Mouse (Mus musculus) liver, embryonic 11.5 days (tissue): ENCODE results near the gene Desi2. TPM values are rescaled to one million over a fixed set of nuclear protein-coding genes. Genes with fewer than 3 reads are reported as not detected.
"Not testable (repeated sequence)": the region's sequence is repeated elsewhere in the genome, so short reads cannot be mapped to it uniquely, and the experiment has no call there.

Source experiments
- ATAC-seq: fragments of 200-750 bp; cut with Nextera tagmentation; replicated peaks from 2 replicates; pipeline ENCODE4 v1.8.0; 2017; ENCODE audit warnings: moderate number of reproducible peaks, mild to moderate bottlenecking, moderate TSS enrichment, moderate library complexity; ENCODE audit not compliant: low FRiP score
- DNase-seq: peaks from one replicate; pipeline ENCODE4 v3.0.0-alpha.2; 2017; ENCODE audit warnings: low spot score
- H3K27ac ChIP-seq: fragments of 300-500 bp; sonication (generic); 2 replicates; pipeline ENCODE4 v1.5.1; 2014; ENCODE audit warnings: mild to moderate bottlenecking, low read depth, low read length, control low read depth
- H3K27me3 ChIP-seq: fragments of 300-500 bp; sonication (generic); replicated peaks from 2 replicates; pipeline ENCODE4 v1.6.1; 2014; ENCODE audit warnings: low read length, mixed read lengths; ENCODE audit not compliant: control insufficient read depth, insufficient read depth
- H3K36me3 ChIP-seq: fragments of 300-500 bp; sonication (generic); 2 replicates; pipeline ENCODE4 v1.6.1; 2014; ENCODE audit warnings: mild to moderate bottlenecking, low read length, moderate library complexity, mixed read lengths; ENCODE audit not compliant: control insufficient read depth, insufficient read depth
- H3K4me1 ChIP-seq: fragments of 300-500 bp; sonication (generic); replicated peaks from 2 replicates; pipeline ENCODE4 v1.6.1; 2014; ENCODE audit warnings: low read length, mixed read lengths; ENCODE audit not compliant: control insufficient read depth, insufficient read depth
- H3K4me2 ChIP-seq: fragments of 300-500 bp; sonication (generic); 2 replicates; pipeline ENCODE4 v1.6.1; 2014; ENCODE audit warnings: mild to moderate bottlenecking, control low read depth, moderate library complexity
- H3K4me3 ChIP-seq: fragments of 300-500 bp; sonication (generic); 2 replicates; pipeline ENCODE4 v1.5.1; 2014; ENCODE audit warnings: low read depth, low read length, control low read depth
- H3K9ac ChIP-seq: fragments of 300-500 bp; sonication (generic); 2 replicates; pipeline ENCODE4 v1.6.1; 2014; ENCODE audit warnings: low read depth, low read length, control low read depth
- H3K9me3 ChIP-seq: fragments of 300-500 bp; sonication (generic); 2 replicates; pipeline ENCODE4 v1.6.1; 2016; ENCODE audit warnings: low read length, inconsistent platforms, mixed read lengths; ENCODE audit not compliant: control insufficient read depth
- WGBS: fragments of 180-500 bp; shearing (Covaris S2); extraction: QIAGEN DNeasy Blood & Tissue Kit; methylation state at CpG from one replicate; pipeline ENCODE4 v1.1.7; 2014; 5-methylcytosine and 5-hydroxymethylcytosine counted together
- polyA plus RNA-seq: library from polyadenylated mRNA; unstranded; fragments of >200 nt; fragmentation: Nextera tagmentation; extraction: Ambion mirVana; gene quantifications from 2 replicates; pipeline ENCODE4 v1.2.1, GENCODE M21; 2014

Desi2 gene
- polyA plus RNA-seq, 1 experiment from 2014 or later, result 18.6 TPM

GRCm38 (mm10) chr1:178209966-178210365, 22.7 kb downstream of the Desi2 start:
- Histone ChIP-seq H3K9ac (no peak overlapping the region), H3K4me3 (no peak overlapping the region), H3K36me3 (no peaks in the 10 kb centered on the region), H3K9me3 (no peaks in the 10 kb centered on the region), H3K27me3 (no peaks in the 10 kb centered on the region), H3K4me1 (no peaks in the 10 kb centered on the region), H3K27ac (no peak overlapping the region), H3K4me2 (no peak overlapping the region)
- no peak for DNase-seq
- no peak for ATAC-seq

DNA sequence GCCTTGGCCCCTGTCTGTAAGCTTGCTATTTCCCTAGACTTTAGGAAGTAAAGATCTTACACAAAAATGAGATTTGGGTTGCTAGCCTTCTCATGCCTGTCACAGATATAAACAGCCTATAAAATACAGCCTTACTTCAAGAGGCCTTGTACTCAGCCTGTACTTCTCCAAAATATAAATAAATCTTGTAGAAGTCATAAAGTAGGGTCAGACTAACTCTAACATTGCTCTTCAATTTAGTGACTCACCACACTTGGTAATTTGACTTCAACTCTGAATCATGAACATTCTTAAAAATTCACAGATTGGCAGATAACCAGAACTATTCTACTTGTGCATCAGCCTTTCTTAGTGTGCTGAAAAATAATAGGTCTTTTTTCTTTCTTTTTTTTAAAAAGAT, 29.9 kb downstream of the Desi2 start:
- Histone ChIP-seq H3K9me3 (no peaks in the 10 kb centered on the region), H3K4me3 (no peak overlapping the region), H3K9ac (no peak overlapping the region), H3K4me2 (no peak overlapping the region), H3K27ac (no peak overlapping the region), H3K4me1 (no peaks in the 10 kb centered on the region), H3K27me3 (no peaks in the 10 kb centered on the region), H3K36me3 (no peaks in the 10 kb centered on the region)
- no peak for DNase-seq
- ATAC-seq, result no peak

- ATAC-seq, result no peak
- Histone ChIP-seq H3K4me2 (no peak overlapping the region), H3K27ac (no peak overlapping the region), H3K36me3 (no peaks in the 10 kb centered on the region), H3K27me3 (no peaks in the 10 kb centered on the region), H3K9me3 (no peaks in the 10 kb centered on the region), H3K4me3 (no peak overlapping the region), H3K9ac (no peak overlapping the region), H3K4me1 (no peaks in the 10 kb centered on the region)
- no peak for DNase-seq
Measured at GRCm38 (mm10) chr1:178218305-178218704, 31.1 kb downstream of the Desi2 start.

DNA sequence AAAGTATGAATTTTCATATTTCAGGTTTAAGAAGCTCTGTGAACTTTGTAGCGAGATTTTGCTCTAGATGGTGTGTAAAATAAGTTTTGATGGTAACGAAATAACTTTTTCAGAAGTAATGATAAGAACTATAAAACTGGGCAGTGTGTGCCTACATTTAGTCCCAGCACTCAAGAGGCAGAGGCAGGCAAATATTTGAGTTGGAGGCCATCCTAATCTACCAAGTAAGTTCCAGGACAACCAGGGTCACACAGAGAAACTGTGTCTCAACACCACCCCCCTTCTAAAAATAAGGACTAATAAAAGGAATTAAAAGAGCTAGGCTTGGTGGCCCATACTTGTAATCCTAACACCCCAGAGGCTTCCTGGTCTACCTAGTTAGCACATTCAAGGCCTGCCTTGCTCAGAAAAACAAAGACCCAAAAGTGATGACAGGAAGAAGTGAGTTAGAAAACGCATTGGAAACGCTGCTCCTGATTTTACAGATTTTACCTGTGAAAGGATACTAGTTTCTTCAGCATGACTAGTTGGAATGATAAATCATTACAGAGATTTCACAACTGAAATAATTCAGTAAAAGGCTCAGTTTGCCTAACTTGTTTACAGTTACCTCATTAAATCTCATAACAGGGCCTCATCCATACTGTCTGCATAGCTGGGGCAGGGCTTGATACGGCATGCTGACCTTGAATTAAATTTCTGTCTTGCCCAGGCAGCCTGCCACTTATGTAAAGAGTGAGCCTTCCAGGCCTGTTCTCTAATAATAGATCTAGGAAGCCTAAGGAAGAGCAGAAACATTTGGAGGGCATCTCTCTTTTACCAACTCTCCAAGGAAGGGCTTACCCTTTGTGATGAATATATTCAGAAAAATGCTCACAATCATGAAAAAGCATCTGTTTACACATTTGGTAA, 32.2 kb downstream of the Desi2 start:
- WGBS, result 83% methylated on average over 5 of the region's 5 CpGs
- no peak for ATAC-seq
- no peaks in the 10 kb centered on the region for H3K4me1 ChIP-seq
- no peaks in the 10 kb centered on the region for H3K36me3 ChIP-seq
- no peak overlapping the region for H3K4me2 ChIP-seq
- DNase-seq, result no peak
- no peak overlapping the region for H3K27ac ChIP-seq
- H3K9ac ChIP-seq, result no peak overlapping the region
- no peaks in the 10 kb centered on the region for H3K27me3 ChIP-seq
- no peak overlapping the region for H3K4me3 ChIP-seq
- no peaks in the 10 kb centered on the region; the same call in 1 of the 2 replicates for H3K9me3 ChIP-seq

DNA sequence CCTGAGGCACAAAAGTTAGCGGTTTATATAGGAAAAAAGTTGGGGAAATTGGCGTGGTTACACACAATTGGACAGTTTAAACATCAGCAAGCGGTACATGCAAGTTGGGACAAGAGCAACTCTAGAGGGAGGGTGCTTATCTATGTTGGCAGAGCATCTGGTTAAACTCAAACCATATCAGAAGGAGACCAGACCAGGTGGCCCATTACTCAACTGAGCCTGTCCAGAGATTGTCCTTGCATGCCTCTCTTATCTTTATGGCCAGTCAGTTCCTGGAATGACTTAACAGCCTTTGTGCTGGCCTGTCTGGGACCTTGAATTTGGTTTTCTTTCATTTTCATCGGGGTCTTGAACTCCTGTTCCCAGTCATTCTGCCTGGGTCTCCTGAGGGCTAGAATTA, 41.7 kb downstream of the Desi2 start:
- not testable (repeated sequence) for DNase-seq, H3K4me3 ChIP-seq, H3K27me3 ChIP-seq, ATAC-seq, H3K9ac ChIP-seq, H3K4me2 ChIP-seq, H3K4me1 ChIP-seq, H3K27ac ChIP-seq
- Histone ChIP-seq H3K9me3 (peaks cover 18% of the 10 kb centered on the region), H3K36me3 (peaks cover 27% of the 10 kb centered on the region)
- 90% methylated on average over 4 of the region's 4 CpGs for WGBS

GRCm38 (mm10) chr1:178234109-178234508, 46.9 kb downstream of the Desi2 start:
- no peak overlapping the region for H3K27ac ChIP-seq
- no peaks in the 10 kb centered on the region for H3K27me3 ChIP-seq
- H3K4me1 ChIP-seq, result no peaks in the 10 kb centered on the region
- H3K4me3 ChIP-seq, result no peak overlapping the region
- WGBS, result 78% methylated on average over 3 of the region's 3 CpGs
- H3K9ac ChIP-seq, result no peak overlapping the region
- no peaks in the 10 kb centered on the region for H3K36me3 ChIP-seq
- no peak for DNase-seq
- H3K9me3 ChIP-seq, result no peaks in the 10 kb centered on the region
- ATAC-seq, result no peak
- no peak overlapping the region for H3K4me2 ChIP-seq

GRCm38 (mm10) chr1:178235919-178236466, 48.8 kb downstream of the Desi2 start:
- no peak overlapping the region for H3K4me3 ChIP-seq
- WGBS, result 63% methylated on average over 2 of the region's 2 CpGs
- no peaks in the 10 kb centered on the region for H3K36me3 ChIP-seq
- H3K4me1 ChIP-seq, result no peaks in the 10 kb centered on the region
- DNase-seq (no peak), ATAC-seq (no peak; the same call in 1 of the 2 replicates)
- no peak overlapping the region for H3K4me2 ChIP-seq
- no peak overlapping the region for H3K9ac ChIP-seq
- H3K9me3 ChIP-seq, result no peaks in the 10 kb centered on the region
- H3K27me3 ChIP-seq, result no peaks in the 10 kb centered on the region
- H3K27ac ChIP-seq, result no peak overlapping the region

DNA sequence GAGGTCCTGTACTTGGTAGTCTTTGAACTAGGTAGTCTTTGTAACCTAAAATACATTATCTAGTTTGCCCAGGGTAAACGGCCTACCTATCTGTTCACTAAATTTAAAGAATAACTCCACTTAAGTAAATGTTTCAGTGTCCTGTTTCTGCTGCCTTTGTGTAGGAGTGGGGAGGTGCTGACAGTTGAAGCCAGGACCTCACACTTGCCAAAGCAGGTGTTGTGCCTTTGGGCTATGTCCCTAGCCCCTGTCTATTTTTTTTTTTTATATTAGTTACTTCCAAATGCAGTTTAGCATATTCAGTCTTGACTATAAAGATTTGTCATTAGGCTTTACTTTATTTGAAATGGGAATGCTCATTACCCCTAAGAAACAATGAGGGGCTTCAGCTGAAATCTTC, 51.5 kb downstream of the Desi2 start:
- DNase-seq (no peak), ATAC-seq (no peak)
- no peaks in the 10 kb centered on the region for H3K9me3 ChIP-seq
- H3K27me3 ChIP-seq, result no peaks in the 10 kb centered on the region
- no peak overlapping the region for H3K4me2 ChIP-seq
- no peaks in the 10 kb centered on the region for H3K4me1 ChIP-seq
- H3K36me3 ChIP-seq, result peaks cover 2% of the 10 kb centered on the region; the same call in 1 of the 2 replicates
- H3K9ac ChIP-seq, result no peak overlapping the region
- WGBS, result 76% methylated on average over 1 of the region's 1 CpGs
- H3K4me3 ChIP-seq, result no peak overlapping the region
- no peak overlapping the region for H3K27ac ChIP-seq
